Mouse (Mus musculus) heart, embryonic 11.5 days (tissue): ENCODE results near the gene Dhrs4. TPM values are rescaled to one million over a fixed set of nuclear protein-coding genes. Genes with fewer than 3 reads are reported as not detected.

Experiments
- ATAC-seq: fragments of 200-750 bp; cut with Nextera tagmentation; replicated peaks from 2 replicates; pipeline ENCODE4 v1.8.0; 2017; ENCODE audit warnings: moderate library complexity; ENCODE audit not compliant: insufficient number of reproducible peaks, low FRiP score, low TSS enrichment
- H3K27ac ChIP-seq: fragments of 300-500 bp; sonication (generic); 2 replicates; pipeline ENCODE4 v1.5.1; 2014; ENCODE audit warnings: mild to moderate bottlenecking, low read depth, low read length
- H3K27me3 ChIP-seq: fragments of 300-500 bp; sonication (generic); 2 replicates; pipeline ENCODE4 v1.6.1; 2014; ENCODE audit warnings: mild to moderate bottlenecking, low read length, mixed read lengths; ENCODE audit not compliant: control insufficient read depth, insufficient read depth
- H3K36me3 ChIP-seq: fragments of 300-500 bp; sonication (generic); 2 replicates; pipeline ENCODE4 v1.6.1; 2014; ENCODE audit warnings: mild to moderate bottlenecking, low read length, moderate library complexity, mixed read lengths; ENCODE audit not compliant: control insufficient read depth, insufficient read depth
- H3K4me1 ChIP-seq: fragments of 300-500 bp; sonication (generic); 2 replicates; pipeline ENCODE4 v1.6.1; 2014; ENCODE audit warnings: low read length; ENCODE audit not compliant: control insufficient read depth, insufficient read depth
- H3K4me2 ChIP-seq: fragments of 300-500 bp; sonication (generic); 2 replicates; pipeline ENCODE4 v1.6.1; 2014; ENCODE audit warnings: mild to moderate bottlenecking, moderate library complexity
- H3K4me3 ChIP-seq: fragments of 300-500 bp; sonication (generic); 2 replicates; pipeline ENCODE4 v1.5.1; 2014; ENCODE audit warnings: low read depth, low read length
- H3K9ac ChIP-seq: fragments of 300-500 bp; sonication (generic); 2 replicates; pipeline ENCODE4 v1.6.1; 2014; ENCODE audit warnings: mild to moderate bottlenecking, low read depth, low read length, moderate library complexity
- H3K9me3 ChIP-seq: fragments of 300-500 bp; sonication (generic); replicated peaks from 2 replicates; pipeline ENCODE4 v1.6.1; 2016; ENCODE audit warnings: low read length; ENCODE audit not compliant: control insufficient read depth
- WGBS: fragments of 180-500 bp; shearing (Covaris S2); extraction: QIAGEN DNeasy Blood & Tissue Kit; methylation state at CpG from one replicate; pipeline ENCODE4 v1.1.7; 2014; ENCODE audit not compliant: insufficient replicate concordance; 5-methylcytosine and 5-hydroxymethylcytosine counted together
- polyA plus RNA-seq: library from polyadenylated mRNA; unstranded; fragments of >200 nt; fragmentation: Nextera tagmentation; extraction: Ambion mirVana; gene quantifications from 2 replicates; pipeline ENCODE4 v1.2.1, GENCODE M21; 2014

Dhrs4 gene
- polyA plus RNA-seq, 1 experiment from 2014 or later = 22.0 TPM

GRCm38 (mm10) chr14:55491291-55491833 lies 12.8 kb downstream of the Dhrs4 start:
- peak overlapping the region; percentile 76 for H3K4me3 ChIP-seq
- ATAC-seq = peak; percentile 79
- no peaks in the 10 kb centered on the region for H3K9me3 ChIP-seq
- under 1% methylated on average over 28 of the region's 30 CpGs for WGBS
- H3K27ac ChIP-seq = peak overlapping the region; percentile 29; the same call in 1 of the 2 replicates
- peaks cover 10% of the 10 kb centered on the region for H3K4me1 ChIP-seq
- no peaks in the 10 kb centered on the region for H3K36me3 ChIP-seq
- H3K9ac ChIP-seq = peak overlapping the region; percentile 71
- H3K4me2 ChIP-seq = peak overlapping the region; percentile 99
- 0 out of 2 replicates have a peak, but pooled peaks cover 2% of the 10 kb centered on the region for H3K27me3 ChIP-seq

- no peak overlapping the region for H3K9ac ChIP-seq
- no peak overlapping the region for H3K4me3 ChIP-seq
- H3K27me3 ChIP-seq = 0 out of 2 replicates have a peak, but pooled peaks cover 2% of the 10 kb centered on the region
- peaks cover 16% of the 10 kb centered on the region for H3K4me1 ChIP-seq
- peak overlapping the region; percentile 99; the same call in 1 of the 2 replicates for H3K4me2 ChIP-seq
- WGBS = 38% methylated on average over 3 of the region's 3 CpGs
- H3K9me3 ChIP-seq = no peaks in the 10 kb centered on the region
- H3K36me3 ChIP-seq = no peaks in the 10 kb centered on the region
- ATAC-seq = no peak
- no peak overlapping the region for H3K27ac ChIP-seq
These were observed 13.5 kb downstream of the Dhrs4 start for GRCm38 (mm10) chr14:55492103-55492502.

DNA sequence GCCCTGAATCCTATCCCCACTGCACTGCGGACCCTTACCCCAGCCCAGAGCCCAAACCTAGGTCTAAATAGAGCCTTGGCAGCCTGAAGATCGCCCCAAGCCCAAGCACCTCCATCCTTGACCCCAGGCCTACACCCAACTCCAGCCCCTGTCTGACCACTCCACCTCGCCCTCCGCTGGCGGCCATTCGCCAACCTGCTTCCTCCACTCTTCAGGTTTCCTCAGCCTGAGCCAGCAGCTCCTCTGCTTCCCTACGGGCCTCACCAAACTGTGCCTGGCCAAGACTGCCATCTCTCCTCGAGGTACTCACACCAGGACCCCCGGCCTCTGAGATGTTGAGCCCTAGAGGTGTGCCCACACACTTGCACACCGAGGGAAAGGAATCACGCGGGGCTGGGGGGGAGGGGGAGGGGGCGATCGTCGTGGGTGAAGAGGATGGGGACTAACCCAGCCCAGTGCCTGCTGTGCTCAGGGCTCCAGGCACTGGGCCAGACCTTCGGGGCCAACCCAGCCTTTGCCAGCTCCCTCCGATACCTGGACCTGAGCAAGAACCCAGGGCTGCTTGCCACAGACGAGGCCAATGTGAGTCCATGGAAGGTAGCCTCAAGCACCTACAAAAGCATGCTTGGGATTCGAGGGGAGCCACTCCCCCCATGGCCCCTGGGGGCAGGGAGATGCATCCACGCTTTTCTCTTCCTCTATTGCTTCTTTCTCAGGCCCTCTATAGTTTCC lies 17.1 kb downstream of the Dhrs4 start:
- Histone ChIP-seq H3K9ac (no peak overlapping the region), H3K36me3 (no peaks in the 10 kb centered on the region), H3K9me3 (no peaks in the 10 kb centered on the region), H3K4me1 (peaks cover 16% of the 10 kb centered on the region), H3K27ac (no peak overlapping the region; the same call in 1 of the 2 replicates), H3K4me2 (no peak overlapping the region), H3K27me3 (peaks cover 7% of the 10 kb centered on the region), H3K4me3 (no peak overlapping the region)
- whole genome bisulfite sequencing = 71% methylated on average over 20 of the region's 20 CpGs
- no peak for ATAC-seq

- no peaks in the 10 kb centered on the region for H3K36me3 ChIP-seq
- peaks cover 10% of the 10 kb centered on the region for H3K27me3 ChIP-seq
- no peak for ATAC-seq
- H3K4me1 ChIP-seq = peaks cover 12% of the 10 kb centered on the region
- 0 out of 2 replicates have a peak overlapping the region, but pooled peaks have one; percentile 18 for H3K27ac ChIP-seq
- H3K9ac ChIP-seq = no peak overlapping the region
- no peaks in the 10 kb centered on the region for H3K9me3 ChIP-seq
- peak overlapping the region; percentile 23; the same call in 1 of the 2 replicates for H3K4me2 ChIP-seq
- H3K4me3 ChIP-seq = no peak overlapping the region
- WGBS = 58% methylated on average over 15 of the region's 16 CpGs
These were observed 18.3 kb downstream of the Dhrs4 start for GRCm38 (mm10) chr14:55496761-55497448.

DNA sequence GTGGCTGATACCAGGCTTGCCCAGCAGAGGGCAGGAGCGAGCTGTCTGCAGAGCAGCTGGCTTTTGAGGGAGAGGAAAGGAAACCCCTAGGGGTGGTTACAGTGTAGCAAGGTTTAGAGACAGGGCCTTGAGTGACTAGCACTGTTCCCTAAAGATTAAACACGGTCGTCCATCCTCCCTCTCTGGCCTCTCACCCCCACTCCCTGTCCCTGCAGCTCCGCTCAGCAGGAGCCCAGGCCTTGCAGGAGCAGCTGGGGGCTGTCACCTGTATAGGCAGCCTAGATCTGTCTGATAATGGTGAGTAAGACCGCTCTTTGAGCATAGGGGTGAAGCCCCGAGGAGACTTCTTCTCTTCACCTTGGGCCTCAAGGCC lies 18.9 kb downstream of the Dhrs4 start:
- H3K27ac ChIP-seq = no peak overlapping the region
- H3K36me3 ChIP-seq = no peaks in the 10 kb centered on the region
- peaks cover 12% of the 10 kb centered on the region for H3K4me1 ChIP-seq
- no peak overlapping the region for H3K4me3 ChIP-seq
- WGBS = 27% methylated on average over 6 of the region's 6 CpGs
- ATAC-seq = no peak
- peaks cover 10% of the 10 kb centered on the region for H3K27me3 ChIP-seq
- H3K4me2 ChIP-seq = no peak overlapping the region
- H3K9ac ChIP-seq = no peak overlapping the region
- no peaks in the 10 kb centered on the region for H3K9me3 ChIP-seq

DNA sequence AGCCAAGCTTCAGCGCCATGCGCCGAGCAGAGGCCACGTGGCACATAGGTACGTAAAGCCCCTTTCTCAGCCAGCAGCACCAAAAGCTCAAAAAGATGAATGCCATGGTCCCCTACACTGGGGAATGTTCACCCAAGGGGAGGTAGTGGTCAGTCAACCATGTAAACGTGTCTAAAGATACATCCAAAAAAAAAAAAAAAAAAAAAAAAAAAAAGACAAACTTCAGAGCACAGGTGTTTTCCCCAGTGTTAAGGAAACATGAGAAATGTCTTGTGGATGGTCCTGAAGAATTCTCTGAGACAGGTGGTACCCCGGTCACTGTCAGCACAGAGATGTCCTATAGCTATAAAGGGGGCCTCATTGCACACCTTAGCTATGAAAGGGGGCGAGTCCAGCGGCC lies 27.1 kb downstream of the Dhrs4 start:
- Histone ChIP-seq H3K4me2 (no peak overlapping the region), H3K27me3 (peaks cover 3% of the 10 kb centered on the region), H3K27ac (no peak overlapping the region), H3K9me3 (no peaks in the 10 kb centered on the region), H3K9ac (no peak overlapping the region), H3K36me3 (no peaks in the 10 kb centered on the region), H3K4me3 (no peak overlapping the region), H3K4me1 (peaks cover 4% of the 10 kb centered on the region)
- 85% methylated on average over 9 of the region's 9 CpGs for WGBS
- ATAC-seq = no peak

DNA sequence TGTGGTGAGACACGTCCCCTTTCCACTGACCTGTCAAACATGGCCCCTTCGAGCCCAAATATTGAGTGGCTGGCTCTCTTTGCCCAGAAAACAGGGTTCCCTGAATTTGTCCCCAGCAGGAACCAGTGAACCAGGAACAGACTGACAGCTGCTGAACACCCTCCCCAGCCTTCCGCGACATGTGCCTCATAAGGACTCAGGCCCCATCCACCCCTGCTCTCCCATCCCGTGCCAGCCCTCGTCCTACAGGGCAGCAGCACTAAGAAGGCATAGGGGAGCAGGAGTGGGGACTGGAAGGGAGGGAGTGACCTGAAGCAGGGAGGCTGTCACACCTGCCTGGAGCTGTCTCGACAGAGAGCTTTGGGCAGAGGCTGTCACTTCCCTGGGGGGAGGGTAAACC lies 29.2 kb downstream of the Dhrs4 start:
- no peak for ATAC-seq
- H3K36me3 ChIP-seq = no peaks in the 10 kb centered on the region
- no peak overlapping the region for H3K27ac ChIP-seq
- H3K4me3 ChIP-seq = no peak overlapping the region
- peaks cover 13% of the 10 kb centered on the region for H3K27me3 ChIP-seq
- H3K9ac ChIP-seq = no peak overlapping the region
- WGBS = 48% methylated on average over 7 of the region's 7 CpGs
- no peaks in the 10 kb centered on the region for H3K9me3 ChIP-seq
- no peak overlapping the region for H3K4me2 ChIP-seq
- H3K4me1 ChIP-seq = peaks cover 10% of the 10 kb centered on the region

DNA sequence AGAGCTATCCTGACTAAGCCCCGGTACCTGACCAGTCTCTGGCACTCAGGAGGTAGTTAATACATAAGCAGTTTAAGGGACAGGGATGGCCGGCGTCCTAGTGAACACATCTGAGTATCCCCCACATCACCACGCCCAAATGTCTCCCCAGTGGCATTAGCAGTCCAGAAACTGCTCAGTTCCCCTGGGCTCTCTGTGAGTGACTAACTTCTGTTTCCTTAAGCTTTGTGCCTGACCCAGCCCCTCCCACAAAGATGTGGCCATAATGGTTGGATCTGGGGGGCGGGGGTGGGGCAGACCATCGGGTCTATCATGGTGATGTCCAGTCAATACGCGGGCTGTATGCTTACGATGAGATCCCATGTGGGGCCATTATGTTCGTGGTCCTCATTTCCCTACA lies 31.0 kb downstream of the Dhrs4 start:
- Histone ChIP-seq H3K4me1 (peaks cover 10% of the 10 kb centered on the region), H3K27me3 (peaks cover 16% of the 10 kb centered on the region), H3K4me2 (no peak overlapping the region), H3K9ac (no peak overlapping the region), H3K36me3 (no peaks in the 10 kb centered on the region), H3K9me3 (no peaks in the 10 kb centered on the region), H3K4me3 (no peak overlapping the region), H3K27ac (no peak overlapping the region)
- no peak for ATAC-seq
- WGBS = 85% methylated on average over 10 of the region's 10 CpGs
